Mouse (Mus musculus) liver, embryonic 13.5 days (tissue): ENCODE results near the gene Cep170b. TPM values are rescaled to one million over a fixed set of nuclear protein-coding genes. Genes with fewer than 3 reads are reported as not detected.

Source experiments
- ATAC-seq: fragments of 200-750 bp; cut with Nextera tagmentation; 2 replicates; pipeline ENCODE4 v1.8.0; 2017; ENCODE audit warnings: low read depth, mild to moderate bottlenecking, moderate number of reproducible peaks, moderate library complexity
- DNase-seq: peaks from one replicate; pipeline ENCODE4 v3.0.0; 2022
- H3K27ac ChIP-seq: fragments of 300-500 bp; sonication (generic); 2 replicates; pipeline ENCODE4 v1.5.1; 2015; ENCODE audit warnings: moderate library complexity, mild to moderate bottlenecking, inconsistent platforms
- H3K27me3 ChIP-seq: fragments of 300-500 bp; sonication (generic); 2 replicates; pipeline ENCODE4 v1.6.1; 2015; ENCODE audit warnings: mild to moderate bottlenecking, inconsistent platforms
- H3K36me3 ChIP-seq: fragments of 300-500 bp; sonication (generic); 2 replicates; pipeline ENCODE4 v1.6.1; 2015; ENCODE audit warnings: mild to moderate bottlenecking, inconsistent platforms
- H3K4me1 ChIP-seq: fragments of 300-500 bp; sonication (generic); replicated peaks from 2 replicates; pipeline ENCODE4 v1.6.1; 2015; ENCODE audit warnings: inconsistent platforms
- H3K4me2 ChIP-seq: fragments of 300-500 bp; sonication (generic); 2 replicates; pipeline ENCODE4 v1.6.1; 2015; ENCODE audit warnings: inconsistent platforms, mild to moderate bottlenecking, moderate library complexity
- H3K4me3 ChIP-seq: fragments of 300-500 bp; sonication (generic); replicated peaks from 2 replicates; pipeline ENCODE4 v1.5.1; 2015; ENCODE audit warnings: mild to moderate bottlenecking, inconsistent platforms
- H3K9ac ChIP-seq: fragments of 300-500 bp; sonication (generic); 2 replicates; pipeline ENCODE4 v1.6.1; 2015; ENCODE audit warnings: mild to moderate bottlenecking, inconsistent platforms
- H3K9me3 ChIP-seq: fragments of 300-500 bp; sonication (generic); replicated peaks from 2 replicates; pipeline ENCODE4 v1.6.1; 2016; ENCODE audit warnings: inconsistent platforms
- WGBS: fragments of 180-500 bp; shearing (Covaris S2); methylation state at CpG from one replicate; pipeline ENCODE4 v1.1.7; 2015; ENCODE audit not compliant: insufficient replicate concordance; 5-methylcytosine and 5-hydroxymethylcytosine counted together
- polyA plus RNA-seq: library from polyadenylated mRNA; unstranded; fragments of >200 nt; fragmentation: Nextera tagmentation; extraction: Ambion mirVana; gene quantifications from 2 replicates; pipeline ENCODE4 v1.2.1, GENCODE M21; 2015

Cep170b gene
- polyA plus RNA-seq, 1 experiment from 2014 or later = 2.5 TPM

DNA sequence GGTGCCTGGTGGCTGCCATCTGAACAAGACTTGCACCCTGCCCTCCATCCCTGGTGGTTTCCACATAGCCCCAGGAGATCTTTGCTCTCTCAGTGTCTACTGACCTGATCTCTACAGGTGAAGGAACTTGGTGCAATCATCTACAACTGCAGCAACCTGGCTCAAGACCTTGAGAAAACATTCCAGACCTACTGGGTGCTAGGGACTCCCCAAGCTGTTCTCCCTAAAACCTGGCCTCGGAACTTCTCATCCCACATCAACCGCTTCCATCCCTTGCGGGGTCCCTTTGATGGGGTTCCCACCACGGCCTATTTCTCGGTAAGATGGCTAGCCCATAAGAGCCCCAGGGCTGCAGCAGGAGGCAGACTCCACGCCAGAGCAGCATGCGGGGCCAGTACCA lies 46.3 kb downstream of the Cep170b start:
- no peak overlapping the region for H3K9ac ChIP-seq
- no peak for DNase-seq

DNA sequence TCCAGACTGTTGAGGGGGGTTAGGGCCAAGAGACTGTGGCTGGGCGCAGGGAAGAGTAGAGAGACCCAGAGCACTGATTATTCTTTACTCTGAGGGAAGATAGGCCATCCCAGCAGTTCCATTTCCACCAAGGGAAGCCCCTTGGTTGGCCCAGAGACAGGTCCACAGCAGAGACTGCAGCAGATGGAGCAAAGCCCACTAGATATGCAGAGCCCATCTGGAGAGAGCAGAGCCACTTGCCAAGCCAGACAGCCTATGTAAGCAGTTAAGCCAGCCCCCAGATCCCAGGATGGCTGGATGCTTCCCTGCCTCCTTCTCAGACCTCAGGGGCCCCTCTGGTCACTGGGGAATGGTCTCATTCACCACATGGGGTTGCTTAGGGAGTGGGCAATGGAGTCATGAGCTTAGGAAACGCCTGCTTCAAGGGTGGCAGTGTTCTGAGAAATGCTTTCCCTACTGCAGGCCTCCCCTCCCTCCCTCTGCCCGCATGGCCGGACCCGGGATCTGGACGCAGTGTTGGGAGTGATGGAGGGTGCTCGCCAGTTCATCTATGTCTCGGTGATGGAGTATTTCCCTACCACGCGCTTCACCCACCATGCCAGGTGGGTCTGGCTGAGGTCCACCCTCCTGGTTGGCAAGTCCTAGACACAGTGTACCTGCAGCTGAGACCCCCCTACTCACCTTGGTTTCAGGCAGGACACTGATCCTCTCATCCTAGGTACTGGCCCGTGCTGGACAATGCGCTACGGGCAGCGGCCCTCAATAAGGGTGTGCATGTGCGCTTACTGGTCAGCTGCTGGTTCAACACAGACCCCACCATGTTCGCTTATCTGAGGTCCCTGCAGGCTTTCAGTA lies 47.0 kb downstream of the Cep170b start:
- 81% methylated on average over 16 of the region's 16 CpGs for WGBS
- DNase-seq (no peak), ATAC-seq (no peak)

More for the DNA sequence above, 46.3 kb downstream of the Cep170b start:
- H3K4me2 ChIP-seq = no peak overlapping the region
- no peak overlapping the region for H3K4me3 ChIP-seq
- no peaks in the 10 kb centered on the region for H3K36me3 ChIP-seq
- WGBS = 74% methylated on average over 7 of the region's 7 CpGs
- H3K4me1 ChIP-seq = no peaks in the 10 kb centered on the region
- H3K9me3 ChIP-seq = no peaks in the 10 kb centered on the region
- H3K27ac ChIP-seq = no peak overlapping the region
- no peaks in the 10 kb centered on the region for H3K27me3 ChIP-seq
- ATAC-seq = no peak

DNA sequence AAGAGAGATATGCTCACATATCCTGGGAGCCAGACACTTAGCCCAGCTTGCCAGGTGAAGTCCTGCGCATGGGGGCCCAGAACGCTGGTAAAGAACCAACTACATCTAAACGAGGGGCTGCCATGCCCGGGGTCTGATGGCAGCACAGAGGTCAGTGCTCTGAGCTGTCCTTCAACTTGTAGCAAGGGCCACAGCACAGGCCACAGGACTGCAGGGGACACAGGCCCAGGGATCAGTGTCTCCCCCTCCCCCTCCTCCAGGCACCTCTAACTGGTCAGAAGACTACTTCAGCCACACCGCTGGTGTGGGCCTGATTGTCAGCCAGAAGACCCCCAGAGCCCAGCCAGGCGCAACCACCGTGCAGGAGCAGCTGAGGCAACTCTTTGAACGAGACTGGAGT lies 47.9 kb downstream of the Cep170b start:
- 0 out of 2 replicates have a peak, but pooled peaks cover 5% of the 10 kb centered on the region for H3K27me3 ChIP-seq
- 70% methylated on average over 8 of the region's 8 CpGs for WGBS
- no peak overlapping the region for H3K9ac ChIP-seq
- H3K27ac ChIP-seq = no peak overlapping the region
- DNase-seq (no peak), ATAC-seq (no peak)
- H3K4me3 ChIP-seq = no peak overlapping the region
- no peaks in the 10 kb centered on the region for H3K4me1 ChIP-seq
- no peaks in the 10 kb centered on the region for H3K36me3 ChIP-seq
- no peak overlapping the region for H3K4me2 ChIP-seq
- H3K9me3 ChIP-seq = no peaks in the 10 kb centered on the region

More for the DNA sequence above, 47.0 kb downstream of the Cep170b start:
- H3K4me3 ChIP-seq = no peak overlapping the region
- 0 out of 2 replicates have a peak, but pooled peaks cover 2% of the 10 kb centered on the region for H3K27me3 ChIP-seq
- H3K4me2 ChIP-seq = no peak overlapping the region
- no peak overlapping the region for H3K9ac ChIP-seq
- H3K36me3 ChIP-seq = no peaks in the 10 kb centered on the region
- H3K27ac ChIP-seq = no peak overlapping the region
- H3K4me1 ChIP-seq = no peaks in the 10 kb centered on the region
- H3K9me3 ChIP-seq = no peaks in the 10 kb centered on the region

DNA sequence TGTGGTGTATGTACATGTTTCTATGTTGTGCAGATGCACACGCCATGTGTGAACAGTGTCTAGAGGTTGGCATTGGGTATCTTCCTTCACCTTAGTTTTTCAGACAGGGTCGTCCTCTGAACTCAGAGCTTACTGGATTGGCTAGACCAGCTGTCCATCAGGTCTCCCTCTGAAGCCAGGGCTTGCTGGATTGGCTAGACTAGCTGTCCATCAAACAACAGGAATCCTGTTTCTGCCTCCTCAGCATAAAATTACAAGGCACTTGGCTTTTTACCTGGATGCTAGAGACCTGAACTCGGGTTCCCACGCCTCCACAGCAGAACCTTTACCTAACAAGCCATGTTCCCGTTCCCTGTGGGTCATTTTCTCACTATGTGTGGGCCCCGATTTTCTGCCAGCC lies 48.8 kb downstream of the Cep170b start:
- Histone ChIP-seq H3K27me3 (0 out of 2 replicates have a peak, but pooled peaks cover 5% of the 10 kb centered on the region), H3K27ac (no peak overlapping the region), H3K36me3 (no peaks in the 10 kb centered on the region), H3K4me2 (no peak overlapping the region), H3K4me3 (no peak overlapping the region), H3K9ac (no peak overlapping the region), H3K9me3 (no peaks in the 10 kb centered on the region), H3K4me1 (no peaks in the 10 kb centered on the region)
- WGBS = 51% methylated on average over 6 of the region's 6 CpGs
- DNase-seq (no peak), ATAC-seq (no peak)

DNA sequence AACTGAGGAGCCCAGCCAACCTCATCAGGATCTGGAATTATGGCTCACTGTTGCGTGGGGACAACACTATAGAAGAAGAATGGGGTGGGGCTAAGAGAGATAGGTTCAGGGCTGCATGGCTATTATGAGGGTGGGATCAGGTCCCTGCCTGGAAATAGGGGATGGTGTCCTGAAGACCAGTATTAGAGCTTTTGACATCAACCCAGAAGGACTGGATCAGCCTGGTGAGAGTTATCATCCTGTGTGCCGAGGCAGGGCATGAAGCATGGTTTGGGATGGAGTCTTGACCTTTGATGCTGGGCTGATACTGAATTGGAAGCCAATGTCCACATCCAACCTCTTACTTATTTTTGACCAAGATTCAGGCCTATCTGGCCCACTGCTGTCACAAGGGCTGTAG lies 49.5 kb downstream of the Cep170b start:
- no peaks in the 10 kb centered on the region for H3K9me3 ChIP-seq
- H3K4me3 ChIP-seq = no peak overlapping the region
- no peaks in the 10 kb centered on the region for H3K4me1 ChIP-seq
- DNase-seq (no peak), ATAC-seq (no peak)
- no peaks in the 10 kb centered on the region for H3K36me3 ChIP-seq
- no peak overlapping the region for H3K9ac ChIP-seq
- 0 out of 2 replicates have a peak, but pooled peaks cover 5% of the 10 kb centered on the region for H3K27me3 ChIP-seq
- 68% methylated on average over 2 of the region's 2 CpGs for WGBS
- H3K4me2 ChIP-seq = no peak overlapping the region
- no peak overlapping the region for H3K27ac ChIP-seq

DNA sequence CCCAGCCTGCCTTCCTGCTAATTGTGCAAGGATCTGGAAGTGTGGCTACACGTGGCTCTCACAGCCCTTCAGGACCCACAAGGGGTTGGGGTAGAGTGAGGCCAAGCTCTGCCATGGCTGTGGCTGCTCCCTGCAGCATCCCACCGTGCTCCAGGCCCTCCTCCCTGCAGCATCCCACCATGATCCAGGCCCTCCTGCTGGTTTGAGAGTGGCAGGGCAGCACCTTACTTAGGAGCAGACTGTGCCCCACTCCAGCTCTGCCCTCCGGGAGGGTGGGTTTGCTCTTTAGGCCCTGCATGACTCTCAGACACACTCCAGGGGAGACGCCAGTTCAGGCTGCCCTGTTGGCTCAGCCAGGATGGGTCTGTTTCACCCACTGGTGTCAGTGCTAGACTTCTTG lies 50.1 kb downstream of the Cep170b start:
- Histone ChIP-seq H3K27me3 (0 out of 2 replicates have a peak, but pooled peaks cover 5% of the 10 kb centered on the region), H3K9ac (no peak overlapping the region), H3K27ac (no peak overlapping the region), H3K4me2 (no peak overlapping the region), H3K4me1 (no peaks in the 10 kb centered on the region), H3K9me3 (0 out of 2 replicates have a peak, but pooled peaks cover 3% of the 10 kb centered on the region), H3K36me3 (no peaks in the 10 kb centered on the region), H3K4me3 (no peak overlapping the region)
- no peak for DNase-seq
- ATAC-seq = no peak
- WGBS = 35% methylated on average over 4 of the region's 4 CpGs

DNA sequence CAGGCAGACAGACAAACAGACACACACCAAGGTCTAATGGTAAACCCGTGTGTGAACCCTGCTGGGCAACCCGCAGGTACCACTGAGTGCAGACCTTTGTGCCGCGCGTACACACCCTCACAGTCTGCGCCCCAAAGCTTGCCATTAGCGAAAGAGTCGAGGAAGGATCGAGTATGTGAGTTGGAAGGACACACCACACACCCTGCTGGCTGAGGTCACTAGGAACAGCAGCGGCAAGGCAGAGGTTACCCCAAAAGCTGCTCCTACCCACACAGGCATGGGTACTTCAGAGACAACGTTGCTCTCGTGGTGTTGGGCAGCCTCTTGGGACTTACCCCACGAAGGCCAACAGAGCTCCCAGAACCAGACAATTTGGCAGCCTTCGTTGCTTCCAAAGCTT lies 52.1 kb downstream of the Cep170b start:
- WGBS = 75% methylated on average over 14 of the region's 14 CpGs
- Histone ChIP-seq H3K4me3 (no peak overlapping the region), H3K4me1 (no peaks in the 10 kb centered on the region), H3K27me3 (0 out of 2 replicates have a peak, but pooled peaks cover 5% of the 10 kb centered on the region), H3K36me3 (no peaks in the 10 kb centered on the region), H3K9ac (no peak overlapping the region), H3K4me2 (no peak overlapping the region), H3K9me3 (0 out of 2 replicates have a peak, but pooled peaks cover 3% of the 10 kb centered on the region), H3K27ac (no peak overlapping the region)
- ATAC-seq (no peak), DNase-seq (no peak)

DNA sequence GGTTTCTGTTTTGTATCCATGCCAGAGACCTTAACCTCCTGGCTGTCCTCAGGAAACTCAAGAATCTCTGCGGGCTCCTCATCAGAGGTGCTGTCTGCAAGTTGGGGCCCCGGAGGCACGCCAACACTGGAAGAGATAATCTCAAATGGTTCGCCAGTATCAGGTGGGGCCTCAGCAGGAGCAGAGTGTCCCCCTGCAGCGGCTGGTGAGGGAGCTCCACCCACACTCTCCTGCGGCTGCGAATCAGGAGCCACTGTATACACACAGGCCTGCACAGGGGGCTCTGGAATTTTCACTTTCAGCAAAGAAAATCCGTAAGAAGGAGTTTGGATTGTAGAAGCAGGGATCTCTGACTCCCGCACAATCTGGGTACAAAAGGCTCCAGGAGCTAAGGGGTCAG lies 53.1 kb downstream of the Cep170b start:
- no peak for DNase-seq
- Histone ChIP-seq H3K4me3 (no peak overlapping the region), H3K27ac (no peak overlapping the region), H3K36me3 (no peaks in the 10 kb centered on the region), H3K4me1 (no peaks in the 10 kb centered on the region), H3K9me3 (0 out of 2 replicates have a peak, but pooled peaks cover 3% of the 10 kb centered on the region), H3K9ac (no peak overlapping the region), H3K4me2 (no peak overlapping the region), H3K27me3 (0 out of 2 replicates have a peak, but pooled peaks cover 5% of the 10 kb centered on the region)
- ATAC-seq = no peak
- 37% methylated on average over 9 of the region's 9 CpGs for WGBS

DNA sequence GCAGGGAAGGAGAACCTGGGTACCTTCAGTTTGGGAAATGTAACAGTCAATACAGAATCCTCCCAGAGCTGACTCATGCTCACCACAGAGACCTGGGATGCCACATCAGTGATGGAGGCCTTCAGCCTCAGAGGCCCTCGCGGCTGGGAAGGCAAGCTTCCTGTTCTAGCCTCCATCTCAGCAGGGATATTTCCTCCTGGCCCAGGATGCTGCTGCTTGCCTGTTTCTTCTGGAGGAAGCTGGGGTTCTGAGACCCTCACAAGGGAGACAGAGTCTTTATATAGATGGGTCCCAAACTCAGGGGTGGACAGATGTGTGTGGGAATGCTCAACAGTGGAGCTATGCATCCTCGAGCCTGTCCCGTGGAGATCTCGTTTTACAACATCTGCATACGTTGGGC lies 53.8 kb downstream of the Cep170b start:
- no peak overlapping the region for H3K27ac ChIP-seq
- ATAC-seq = no peak
- 0 out of 2 replicates have a peak, but pooled peaks cover 3% of the 10 kb centered on the region for H3K9me3 ChIP-seq
- no peak overlapping the region for H3K4me3 ChIP-seq
- H3K27me3 ChIP-seq = 0 out of 2 replicates have a peak, but pooled peaks cover 5% of the 10 kb centered on the region
- WGBS = 50% methylated on average over 6 of the region's 6 CpGs
- no peak overlapping the region for H3K9ac ChIP-seq
- DNase-seq = no peak
- no peak overlapping the region for H3K4me2 ChIP-seq
- H3K36me3 ChIP-seq = no peaks in the 10 kb centered on the region
- H3K4me1 ChIP-seq = no peaks in the 10 kb centered on the region

DNA sequence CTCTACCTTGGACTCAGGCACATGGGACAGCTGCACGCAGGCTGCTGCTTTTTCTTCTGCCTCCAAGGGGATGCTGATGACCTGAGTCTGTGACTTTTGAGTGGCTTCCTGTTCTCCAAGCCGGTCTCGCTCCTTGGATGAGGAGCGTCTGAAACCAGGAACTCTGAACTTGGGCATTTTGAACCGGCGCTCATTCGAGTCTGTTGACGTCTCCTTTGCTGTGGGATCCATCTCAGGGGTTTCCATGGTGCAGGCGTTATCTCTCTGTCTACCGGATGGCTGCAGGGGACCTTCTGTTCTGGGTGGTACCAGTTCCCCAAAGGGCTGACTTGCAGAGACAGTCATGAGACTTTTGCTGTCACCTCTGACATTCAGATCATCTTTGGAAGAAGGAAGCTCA lies 54.2 kb downstream of the Cep170b start:
- Histone ChIP-seq H3K4me3 (no peak overlapping the region), H3K4me2 (no peak overlapping the region), H3K27me3 (0 out of 2 replicates have a peak, but pooled peaks cover 5% of the 10 kb centered on the region), H3K27ac (no peak overlapping the region), H3K9me3 (0 out of 2 replicates have a peak, but pooled peaks cover 3% of the 10 kb centered on the region), H3K36me3 (no peaks in the 10 kb centered on the region), H3K9ac (no peak overlapping the region), H3K4me1 (no peaks in the 10 kb centered on the region)
- no peak for ATAC-seq
- WGBS = 69% methylated on average over 10 of the region's 10 CpGs
- DNase-seq = no peak

DNA sequence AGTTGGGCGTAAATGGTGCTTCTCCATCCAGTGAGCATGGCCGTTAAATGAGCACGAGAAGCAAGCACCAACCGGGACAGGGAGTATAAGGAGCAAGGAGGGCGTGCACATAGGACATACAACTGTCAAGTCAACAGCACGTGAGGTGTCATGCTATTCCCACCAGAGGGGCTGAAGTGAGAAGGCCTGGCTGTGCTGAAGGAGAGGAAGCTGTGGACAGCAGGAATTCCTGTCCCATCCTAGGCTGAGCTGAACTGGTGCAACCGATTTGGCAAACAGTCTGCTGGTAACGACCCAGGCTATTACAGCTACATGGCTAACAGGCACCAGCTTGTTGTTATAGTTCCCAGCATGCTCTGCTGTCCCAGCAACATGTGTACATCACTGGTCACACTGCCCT lies 70.8 kb downstream of the Cep170b start:
- 58% methylated on average over 8 of the region's 8 CpGs for WGBS
- no peak overlapping the region for H3K4me2 ChIP-seq
- ATAC-seq = no peak
- H3K27ac ChIP-seq = no peak overlapping the region
- no peak overlapping the region for H3K9ac ChIP-seq
- H3K9me3 ChIP-seq = no peaks in the 10 kb centered on the region
- H3K27me3 ChIP-seq = peaks cover 13% of the 10 kb centered on the region
- no peak overlapping the region for H3K4me3 ChIP-seq
- no peak for DNase-seq
- H3K36me3 ChIP-seq = no peaks in the 10 kb centered on the region
- peaks cover 9% of the 10 kb centered on the region; the same call in 1 of the 2 replicates for H3K4me1 ChIP-seq
